Mouse (Mus musculus): ENCODE measurements around the gene Gns.
"Not testable (repeated sequence)": the region's sequence is repeated elsewhere in the genome, so short reads cannot be mapped to it uniquely, and the experiment has no call there.

Gene Gns

DNA sequence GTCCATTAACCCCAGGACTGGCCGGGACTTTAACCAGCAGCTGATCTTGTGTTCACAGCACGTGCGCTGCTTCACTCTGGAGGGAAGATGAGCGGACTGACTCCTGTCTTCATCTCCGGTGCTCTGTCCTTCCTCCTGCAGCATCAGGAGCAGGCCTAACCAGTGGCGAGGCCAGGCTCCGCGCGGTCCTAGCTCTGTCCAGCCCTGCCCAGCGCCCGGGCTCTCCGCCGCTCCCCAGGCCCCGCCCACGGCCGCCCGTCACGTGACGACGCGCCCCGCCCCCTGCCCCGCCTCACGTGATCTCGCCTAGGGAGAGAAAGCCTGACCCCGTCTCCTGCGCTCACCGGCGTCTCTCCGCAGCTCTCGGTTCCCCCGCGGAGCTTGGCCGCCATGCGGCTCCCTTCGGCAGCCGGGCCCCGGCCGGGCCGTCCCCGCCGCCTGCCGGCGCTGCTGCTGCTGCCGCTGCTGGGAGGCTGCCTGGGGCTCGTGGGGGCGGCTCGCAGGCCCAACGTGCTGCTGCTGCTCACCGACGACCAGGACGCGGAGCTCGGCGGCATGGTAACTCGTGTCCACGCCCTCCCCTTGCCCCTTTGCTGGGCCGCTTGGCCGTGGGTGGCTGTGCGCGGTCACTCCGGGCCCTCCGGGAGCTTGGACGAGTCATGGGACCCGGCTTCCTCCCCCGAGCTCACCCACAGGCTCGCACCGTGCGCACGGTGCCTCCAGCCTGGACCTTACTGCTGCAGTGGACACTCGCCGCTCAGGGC is at the start of gene Gns:
Gene Gns, plus strand, starts transcription at position 290 of the 764 bp plus-strand sequence.
- peak; percentile 80 to 81 for DNase-seq (ENCODE audit: low spot score in 2 of 2)

DNA sequence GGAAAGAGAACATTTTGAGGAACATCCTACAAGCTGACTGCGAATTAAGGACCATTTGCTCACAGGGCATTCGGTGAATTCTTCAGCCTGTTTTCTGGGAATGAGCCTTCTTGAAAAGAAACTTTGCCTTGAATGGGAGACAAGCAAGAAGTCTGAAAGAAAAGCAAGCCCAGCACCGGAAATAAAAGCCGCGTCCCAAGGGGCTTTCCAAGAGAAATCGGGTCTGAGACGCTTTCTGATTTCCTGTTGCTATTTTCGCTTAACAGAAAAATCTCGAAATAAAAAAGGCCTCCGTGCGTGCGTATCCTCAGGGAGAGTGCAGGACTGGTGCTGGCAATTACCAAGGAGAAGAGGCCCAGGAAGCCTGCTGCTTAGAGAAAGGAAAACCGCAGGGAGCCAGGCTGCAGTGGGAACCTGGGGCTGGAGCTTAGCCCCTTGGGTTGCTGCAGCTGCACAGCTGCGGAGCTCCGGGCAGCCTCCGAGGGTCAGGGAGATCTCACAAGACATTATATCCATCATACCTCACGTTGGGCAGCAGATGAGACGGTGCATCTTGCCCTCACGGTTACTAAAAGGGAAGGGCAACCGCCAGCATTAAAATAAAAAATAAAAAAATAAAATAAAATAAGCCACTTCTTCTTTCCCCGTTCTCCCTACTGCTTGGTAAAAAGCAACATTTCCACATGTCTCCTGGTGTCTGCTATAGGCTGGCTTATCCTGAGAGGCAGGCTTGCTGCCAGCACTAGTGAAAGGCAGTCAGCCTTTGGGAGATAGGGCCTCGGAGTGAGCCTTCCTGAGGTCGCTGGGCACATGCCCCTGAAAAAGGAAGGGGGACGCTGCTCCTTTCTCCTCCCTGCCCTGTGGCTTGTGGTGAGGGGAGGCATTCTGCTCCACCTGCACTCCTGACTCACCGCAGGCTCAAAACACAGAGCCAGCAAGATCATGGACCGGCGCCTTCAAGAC is 49.3 kb upstream of the Gns start:
- DNase-seq (ENCODE audit: low spot score in 2 of 2) = no peak

DNA sequence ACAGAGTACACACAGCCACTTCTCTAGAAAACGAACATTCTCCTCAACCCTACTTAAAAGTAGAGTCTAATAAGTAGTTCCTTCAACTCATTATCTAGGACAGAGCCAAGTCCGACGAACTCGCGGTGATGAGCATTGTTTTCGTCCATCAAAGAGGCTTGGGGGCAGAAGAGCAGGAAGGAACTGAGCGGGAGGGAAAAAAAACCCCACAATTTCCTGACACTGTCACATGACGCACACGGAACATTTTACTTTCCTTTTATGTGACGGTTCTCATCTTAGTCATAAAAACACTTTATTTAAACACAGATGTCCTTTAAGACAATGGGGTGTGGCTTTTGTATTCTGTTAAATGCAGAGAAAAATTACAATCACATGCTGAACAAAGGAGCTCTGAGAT is 48.5 kb upstream of the Gns start:
- DNase-seq (ENCODE audit: low spot score in 2 of 2) = peak; percentile 19 to 44

DNA sequence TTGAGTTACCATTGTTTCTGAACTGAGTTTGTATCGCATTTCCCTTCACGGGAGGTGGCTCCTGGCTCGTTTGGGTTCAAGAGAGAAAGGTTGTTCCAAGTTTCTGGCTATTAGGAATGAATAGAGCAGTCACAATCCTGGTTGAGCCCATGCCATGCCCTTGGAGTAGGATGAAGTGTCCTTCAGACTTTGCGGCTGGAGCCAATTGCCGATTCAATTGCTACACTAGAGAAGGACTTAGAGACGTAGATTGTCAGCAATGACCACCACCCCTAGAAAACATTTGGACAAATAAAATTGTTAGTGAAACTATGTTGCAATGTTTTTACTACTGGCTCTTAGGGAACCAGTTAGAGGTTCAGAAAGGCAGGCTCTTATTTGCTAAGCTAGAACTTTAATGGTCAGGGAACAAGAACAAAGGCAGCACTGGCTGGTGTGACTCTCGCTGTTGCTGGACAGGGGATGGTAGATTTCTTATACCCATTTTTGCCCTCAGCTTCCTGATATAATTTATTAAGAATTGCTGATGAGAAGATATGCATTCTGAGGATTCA is 46.4 kb upstream of the Gns start:
- DNase-seq (ENCODE audit: low spot score in 2 of 2) = no peak

DNA sequence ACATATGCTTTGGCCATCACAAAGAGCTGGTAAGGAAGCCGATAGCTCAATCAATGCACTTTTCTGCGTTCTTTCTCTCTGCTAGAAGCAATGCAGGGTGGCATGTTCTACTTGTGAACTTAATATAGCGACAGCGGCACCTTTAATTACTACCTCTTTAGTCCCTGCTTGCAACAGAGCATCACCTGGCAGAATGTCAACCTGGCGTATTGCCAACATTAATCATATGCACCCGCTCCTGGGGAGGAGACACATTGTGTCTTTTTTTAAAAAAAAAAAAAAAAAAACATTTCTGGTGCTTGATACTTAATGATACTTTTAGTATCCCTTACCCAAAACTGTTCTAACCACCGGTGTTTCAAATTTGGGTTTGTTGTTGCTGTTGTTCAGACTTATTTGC is 41.4 kb upstream of the Gns start:
- DNase-seq (ENCODE audit: low spot score in 2 of 2) = no peak

DNA sequence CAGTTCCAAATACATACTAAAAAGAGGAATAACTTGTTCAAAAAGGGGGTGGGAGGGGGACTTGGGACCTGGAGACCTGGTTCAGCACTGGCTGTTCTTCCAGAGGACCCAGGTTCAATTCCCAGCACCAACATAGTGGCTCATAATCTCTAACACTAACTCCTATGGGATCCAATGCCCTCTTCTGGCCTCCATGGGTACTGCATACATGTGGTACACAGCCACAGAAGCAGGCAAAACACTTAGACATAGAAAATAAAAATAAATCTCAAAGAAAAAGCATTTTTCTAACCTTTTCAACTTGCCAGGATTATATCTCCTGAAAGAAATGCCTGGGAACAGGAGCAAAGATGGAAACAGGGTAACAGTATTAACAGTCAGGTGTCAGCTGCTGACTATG is 38.7 kb upstream of the Gns start:
- DNase-seq (ENCODE audit: low spot score in 2 of 2) = no peak

DNA sequence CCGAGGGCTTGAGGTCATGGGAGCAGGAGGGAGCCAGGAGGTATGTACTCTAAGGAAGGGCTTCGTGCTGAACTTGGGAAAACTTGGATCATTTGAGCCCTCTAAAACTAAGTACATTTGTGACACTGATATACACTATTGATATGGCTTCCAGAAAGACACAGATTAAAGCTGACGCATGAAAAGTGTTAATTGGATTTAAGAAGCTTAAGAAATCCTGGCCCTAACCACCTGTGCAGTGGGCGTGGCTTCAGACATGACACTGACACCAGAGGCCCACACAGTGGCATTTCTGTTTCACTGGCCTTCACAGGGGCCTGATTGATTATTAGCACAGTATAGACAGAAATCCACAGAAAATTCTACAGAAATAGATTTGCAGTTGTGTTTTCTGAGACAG is 35.3 kb upstream of the Gns start:
- no peak for DNase-seq (ENCODE audit: low spot score in 2 of 2)

DNA sequence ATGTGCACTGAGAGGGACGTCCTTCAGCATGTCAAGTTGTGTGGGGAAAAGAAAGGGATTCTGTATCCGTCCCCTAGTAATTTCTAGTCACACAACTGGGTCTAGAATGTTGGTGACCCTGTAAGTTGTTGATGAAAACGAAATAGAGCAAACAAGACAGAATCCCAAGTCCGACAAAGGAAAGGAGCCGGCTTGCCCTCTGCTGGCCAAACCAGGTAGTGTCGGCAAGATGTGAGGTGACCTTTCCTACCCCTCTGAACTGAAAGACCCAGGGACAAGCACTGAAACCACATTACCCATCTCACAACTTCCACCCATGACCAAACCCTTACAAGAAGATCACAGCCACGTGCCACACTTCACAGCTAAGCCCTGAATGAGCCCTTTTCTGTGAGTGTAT is 34.0 kb upstream of the Gns start:
- DNase-seq (ENCODE audit: low spot score in 2 of 2) = peak; percentile 37 to 41

DNA sequence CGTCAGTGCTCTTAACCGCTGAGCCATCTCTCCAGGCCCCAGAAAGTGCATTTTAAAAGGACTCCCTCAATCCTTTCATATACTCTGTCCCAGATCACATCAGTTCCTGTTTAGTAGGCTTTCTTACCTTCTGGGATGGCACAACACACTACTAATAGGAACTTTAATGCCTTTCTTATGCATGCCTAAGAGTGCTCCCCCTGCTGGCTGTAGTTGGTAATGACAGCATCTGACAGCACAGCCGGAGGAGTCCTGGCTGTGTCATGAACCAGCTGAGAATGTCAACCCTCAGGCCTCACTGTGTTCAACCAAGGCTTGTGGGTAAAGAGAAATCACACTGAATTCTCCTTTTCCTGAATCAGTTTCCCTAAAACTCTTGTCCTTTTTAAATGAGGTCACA is 30.3 kb upstream of the Gns start:
- peak; percentile 44 to 64 for DNase-seq (ENCODE audit: low spot score in 2 of 2)

DNA sequence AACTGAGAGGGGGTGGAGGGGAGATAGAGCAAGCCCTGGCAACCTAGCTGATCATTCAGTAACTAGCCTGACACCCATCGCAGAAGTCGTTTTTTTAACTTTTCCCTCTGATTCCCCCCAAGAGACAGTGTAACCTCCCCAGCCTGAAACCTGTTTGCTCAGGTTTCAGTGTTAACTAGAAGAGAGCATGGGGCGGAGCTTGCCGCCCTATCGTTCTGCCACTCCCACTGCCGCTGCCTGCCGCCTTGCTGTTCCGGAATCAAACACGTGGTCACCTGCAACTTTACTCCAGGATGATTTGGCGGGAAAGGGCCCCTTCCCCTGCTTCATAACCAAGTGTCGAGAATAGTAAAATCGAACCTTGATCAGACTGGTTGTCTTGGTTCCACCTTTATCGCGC is 28.4 kb upstream of the Gns start:
- not testable (repeated sequence) for DNase-seq (ENCODE audit: low spot score in 2 of 2)

DNA sequence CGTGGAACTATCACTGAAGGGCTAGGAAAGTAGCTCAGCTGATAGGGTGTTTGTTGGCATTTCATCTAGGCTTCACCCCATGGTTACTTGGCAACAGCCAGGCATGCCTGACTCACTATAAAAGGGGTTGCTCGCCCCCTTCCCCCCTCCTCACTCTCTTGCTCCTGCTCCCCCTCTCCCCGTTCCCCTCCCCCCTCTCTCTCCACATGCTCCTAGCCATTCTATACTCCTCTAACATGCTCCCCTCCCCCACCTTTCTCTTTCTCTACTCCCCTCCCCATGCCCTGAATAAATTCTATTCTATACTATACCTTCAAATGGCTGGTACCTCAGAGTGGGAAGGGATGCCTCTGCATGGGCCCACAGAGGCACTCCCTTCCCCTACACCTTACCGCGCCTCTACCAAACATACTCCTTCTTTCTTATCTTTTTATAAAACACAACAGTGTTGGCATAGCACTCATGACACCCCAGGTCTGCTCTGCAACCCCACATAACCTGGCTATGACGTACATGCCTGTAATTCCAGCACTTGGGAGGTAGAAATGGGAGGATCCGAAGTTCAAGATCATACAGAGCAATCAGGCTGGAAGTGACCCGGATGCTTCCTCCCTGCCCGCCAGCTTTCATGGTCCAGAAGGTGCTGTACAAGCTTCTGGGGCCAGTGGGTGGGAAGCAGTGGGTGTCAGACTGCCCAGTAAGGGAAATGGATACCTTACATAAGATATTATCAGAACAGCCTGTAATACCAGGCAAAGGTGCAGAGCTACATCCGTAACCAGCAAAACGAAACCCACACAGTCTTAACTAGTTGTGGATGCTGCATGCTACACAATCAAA is 23.9 kb upstream of the Gns start:
- no peak for DNase-seq (ENCODE audit: low spot score in 2 of 2)

DNA sequence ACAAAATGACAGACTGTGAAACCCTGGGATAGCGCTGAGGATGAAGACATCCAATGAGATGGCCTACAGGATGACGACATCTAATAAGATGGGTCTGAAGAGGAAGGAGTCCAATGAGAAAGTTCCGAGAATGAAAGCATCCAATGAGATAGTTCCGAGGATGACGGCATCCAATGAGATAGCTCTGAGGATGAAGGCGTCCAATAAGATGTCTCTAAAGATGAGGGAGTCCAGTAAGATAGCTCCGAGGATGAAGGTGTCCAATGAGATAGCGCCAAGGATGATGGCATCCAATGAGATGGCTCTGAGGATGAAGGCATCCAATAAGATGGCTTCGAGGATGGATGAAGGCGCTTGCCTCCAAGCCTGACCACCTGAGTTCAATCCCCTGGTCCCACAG is 22.6 kb upstream of the Gns start:
- DNase-seq (ENCODE audit: low spot score in 2 of 2) = no peak

DNA sequence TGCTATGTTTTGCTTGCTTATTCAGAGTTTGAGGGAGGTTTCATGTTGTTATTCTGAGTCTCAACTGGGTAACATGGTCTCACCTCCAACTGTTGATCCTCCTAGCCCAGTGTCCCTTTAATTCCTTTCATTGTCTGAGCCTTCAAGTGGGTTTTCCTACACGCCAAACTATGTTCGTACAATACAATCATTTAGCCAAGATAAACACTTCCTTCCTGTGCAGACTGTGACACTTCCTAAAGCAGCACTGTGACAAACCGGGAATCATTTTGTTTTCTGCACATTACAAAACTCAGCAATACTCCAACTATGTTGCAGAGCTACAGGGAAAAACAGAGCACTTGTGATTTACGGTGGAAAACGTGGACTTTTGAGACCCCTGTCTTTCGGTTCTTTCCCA is 21.0 kb upstream of the Gns start:
- no peak for DNase-seq (ENCODE audit: low spot score in 2 of 2)

DNA sequence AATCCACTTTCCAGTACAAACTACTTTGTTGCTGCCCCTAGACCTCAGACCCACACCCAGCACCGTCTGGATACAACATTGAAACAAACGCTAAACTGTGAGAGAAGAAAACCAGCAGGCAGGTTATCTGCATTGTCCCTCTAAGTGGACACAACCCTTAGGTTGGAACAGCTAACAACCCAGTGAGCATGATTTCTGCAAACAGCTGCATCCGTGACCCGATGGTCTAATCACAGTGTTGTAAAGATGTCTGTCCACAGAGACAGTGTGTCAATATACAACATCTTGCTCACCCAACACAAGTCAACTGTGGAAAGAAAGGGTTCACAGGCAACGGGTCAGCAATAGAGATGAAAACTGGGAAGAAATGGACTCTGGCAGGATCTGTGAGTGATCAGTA is 15.6 kb upstream of the Gns start:
- DNase-seq (ENCODE audit: low spot score in 2 of 2) = no peak

DNA sequence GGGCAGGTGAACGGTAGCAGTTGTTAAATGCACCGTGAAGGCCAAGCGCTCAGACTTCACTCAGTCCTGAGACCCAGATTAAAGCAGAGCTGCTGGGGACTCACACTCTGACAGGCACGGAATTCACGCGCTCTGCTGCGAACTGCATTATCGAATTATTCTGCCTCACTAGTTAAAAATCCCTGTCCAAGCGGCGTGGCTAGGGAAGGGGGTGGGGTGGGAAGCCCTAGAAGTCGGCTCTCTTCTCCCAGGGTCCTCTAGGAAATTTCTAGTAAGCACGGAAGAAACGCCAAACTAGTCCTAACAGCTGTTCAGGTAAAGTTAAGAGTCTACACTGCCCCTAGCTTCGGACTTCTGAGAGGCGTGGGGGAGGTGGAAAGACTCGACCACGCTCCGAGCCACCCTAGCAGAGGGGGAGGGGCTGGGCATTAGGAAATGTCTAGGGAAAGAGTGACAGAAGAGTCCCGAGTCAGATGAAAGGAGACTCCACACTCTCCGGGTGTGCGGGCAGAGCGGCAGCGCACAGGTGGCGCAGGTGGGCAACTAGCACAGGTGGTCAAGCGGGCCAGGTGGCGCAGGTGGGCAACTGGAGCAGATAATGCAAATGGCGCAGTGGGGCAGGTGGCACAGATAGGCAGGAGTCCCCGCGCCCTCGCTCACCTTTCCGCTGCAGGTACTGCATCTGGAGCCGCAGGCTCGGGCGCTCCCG is 14.4 kb upstream of the Gns start:
- DNase-seq (ENCODE audit: low spot score in 2 of 2) = no peak

DNA sequence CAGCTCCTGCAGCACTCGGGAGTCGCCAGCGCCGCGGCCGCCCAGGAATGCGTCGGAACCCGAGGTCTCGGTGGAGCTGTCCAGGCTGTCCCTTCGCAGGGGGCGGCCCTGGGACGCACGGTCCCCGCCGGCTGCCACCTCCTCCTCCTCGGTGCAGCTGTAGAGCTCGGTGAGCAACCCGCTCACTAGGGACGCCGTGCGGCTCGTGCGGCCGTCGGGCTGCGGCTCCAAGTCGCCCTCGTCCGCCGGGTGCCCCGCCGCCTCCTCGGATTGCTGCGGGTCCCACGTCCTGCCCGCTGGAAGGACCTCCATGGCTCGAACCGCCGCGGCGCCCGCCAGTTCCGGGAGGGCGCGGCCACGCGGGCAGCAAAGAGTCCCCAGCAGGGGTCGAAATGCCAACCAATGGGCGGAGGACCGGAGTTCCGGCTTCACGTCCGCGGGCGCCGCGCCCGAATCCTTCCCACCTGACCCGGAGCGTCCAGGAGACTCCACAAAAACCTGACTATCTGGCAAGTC is 13.8 kb upstream of the Gns start, which contains the start of gene Tbc1d30:
Gene Tbc1d30, minus strand, starts transcription at position 213 of the 516 bp plus-strand sequence.
- DNase-seq (ENCODE audit: low spot score in 2 of 2) = peak; percentile 26 to 39

DNA sequence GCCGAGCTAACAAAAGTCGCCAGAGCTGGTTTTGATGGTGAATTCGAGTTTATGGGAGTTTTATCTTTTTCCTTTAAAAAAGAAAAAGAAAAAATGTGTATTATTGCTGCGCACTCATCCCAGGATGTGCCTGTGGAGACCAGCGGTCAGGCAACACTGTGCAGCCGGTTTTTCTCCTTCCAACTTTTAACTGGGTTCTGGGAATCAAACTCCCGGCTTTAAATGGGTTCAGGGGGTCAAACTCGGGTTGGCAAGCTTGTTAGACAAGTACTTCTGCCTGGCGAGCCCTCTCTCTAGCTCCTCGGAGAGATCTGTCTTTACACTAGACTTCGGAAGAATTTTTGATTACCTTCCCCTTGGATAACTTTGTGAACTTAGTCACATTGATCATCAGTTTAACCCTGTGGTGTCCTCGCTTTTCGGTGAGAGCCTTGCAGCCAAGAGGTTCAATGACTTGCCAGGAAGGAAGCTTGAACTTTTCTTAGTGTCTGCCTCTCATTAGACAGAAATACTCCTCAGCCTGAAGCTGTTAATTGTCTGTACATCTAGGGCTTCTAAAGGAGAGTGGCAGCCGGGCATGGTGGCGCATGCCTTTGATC is 13.1 kb upstream of the Gns start:
- DNase-seq (ENCODE audit: low spot score in 2 of 2) = no peak

DNA sequence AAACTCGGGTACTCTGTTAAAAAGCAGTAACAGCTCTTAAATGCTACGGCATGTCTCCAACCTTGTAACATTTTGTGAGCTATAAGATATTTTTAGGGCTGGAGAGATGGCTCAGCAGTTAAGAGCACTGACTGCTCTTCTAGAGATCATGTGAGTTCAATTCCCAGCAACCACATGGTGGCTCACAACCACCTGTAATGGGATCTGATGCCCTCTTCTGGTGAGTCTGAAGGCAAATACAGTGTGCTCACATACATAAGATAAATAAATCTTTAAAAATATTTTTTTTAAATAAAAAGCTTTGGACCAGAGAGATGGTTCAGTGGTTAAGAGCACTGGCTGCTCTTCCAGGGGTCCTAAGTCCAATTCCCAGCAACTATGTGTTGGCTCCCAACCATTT is 4.5 kb upstream of the Gns start:
- DNase-seq (ENCODE audit: low spot score in 2 of 2) = no peak

DNA sequence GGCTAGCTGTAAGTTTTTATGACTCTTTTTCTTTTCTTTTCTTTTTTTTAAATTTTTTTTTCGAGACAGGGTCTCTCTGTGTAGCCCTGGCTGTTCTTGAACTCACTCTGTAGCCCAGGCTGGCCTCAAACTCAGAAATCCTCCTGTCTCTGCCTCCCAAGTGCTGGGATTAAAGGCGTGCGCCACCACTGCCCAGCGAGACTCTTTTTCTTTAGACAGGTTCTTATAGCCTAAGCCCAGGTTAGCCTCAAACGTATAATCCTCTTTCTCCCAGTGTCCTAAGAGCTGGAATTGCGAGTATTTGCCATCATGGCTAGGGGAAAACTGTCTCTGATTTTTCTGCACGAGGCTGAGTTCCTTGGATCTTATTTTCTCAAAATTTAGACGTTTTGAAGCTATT is 1.7 kb upstream of the Gns start:
- DNase-seq (ENCODE audit: low spot score in 2 of 2) = no peak

DNA sequence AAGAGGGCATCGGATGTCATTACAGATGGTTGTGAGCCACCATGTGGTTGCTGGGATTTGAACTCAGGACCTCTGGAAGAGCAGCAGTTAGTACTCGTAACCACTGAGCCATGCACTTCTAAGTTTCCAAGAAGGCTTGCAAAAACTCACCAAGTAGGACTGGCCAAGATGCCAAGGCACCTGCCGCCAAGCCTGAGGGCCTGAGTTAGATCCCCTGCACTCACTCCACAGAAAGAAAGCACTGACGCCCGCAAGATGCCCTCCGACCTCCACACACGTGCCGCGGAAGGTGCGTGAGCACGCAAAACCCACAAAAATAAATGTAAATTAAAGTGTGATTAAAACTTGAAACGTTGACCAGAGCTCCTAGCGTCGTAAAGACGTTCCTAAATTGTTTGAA is 584 bp upstream of the Gns start:
- DNase-seq (ENCODE audit: low spot score in 2 of 2) = no peak

Measured in spleen, postnatal 36 days (tissue).